Mouse (Mus musculus) adrenal gland, postnatal 4 days (tissue): Measurements from ENCODE around the gene Tex33. TPM values are rescaled to one million over a fixed set of nuclear protein-coding genes. Genes with fewer than 3 reads are reported as not detected.
A peak's percentile ranks its signal among the peaks of the same experiment; 100 is the strongest.
"Not testable (repeated sequence)": the region's sequence is repeated elsewhere in the genome, so short reads cannot be mapped to it uniquely, and the experiment has no call there.

Experiments used
- DNase-seq, 2 experiments: peaks; one replicate each; pipeline ENCODE4 v3.0.0; 2021 to 2022; ENCODE audit warnings: low spot score in 2 of 2, mixed read lengths in 2 of 2
- total RNA-seq, 2 experiments: library from RNA; stranded (reverse); gene quantifications; 2 replicates each; pipeline ENCODE4 v1.2.3; 2021

The Tex33 gene
- total RNA-seq, 2 experiments from 2014 or later: not detected

DNA sequence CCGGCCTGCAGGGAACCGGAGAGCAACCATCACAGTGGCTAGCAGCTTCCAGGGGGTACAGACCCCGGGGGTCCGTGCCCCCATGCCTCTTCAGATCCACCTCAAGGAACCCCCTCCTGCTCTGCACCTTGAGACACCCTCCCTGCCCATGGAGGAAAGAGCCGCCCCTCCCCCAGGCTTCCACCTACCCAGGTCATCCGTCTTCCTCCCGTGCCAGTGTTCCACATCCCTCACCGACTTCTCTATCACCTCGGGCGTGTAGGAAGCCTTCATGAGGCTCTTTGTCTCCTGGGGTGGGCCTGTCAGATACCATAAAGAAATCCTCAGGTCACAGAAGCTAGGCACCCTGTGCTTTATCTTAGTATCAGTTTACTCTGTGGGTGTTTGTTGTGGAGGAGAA lies 17.2 kb downstream of the Tex33 start:
- no peak for DNase-seq

- DNase-seq: no peak
Measured at GRCm38 (mm10) chr15:78377859-78378258, 17.9 kb downstream of the Tex33 start.

DNA sequence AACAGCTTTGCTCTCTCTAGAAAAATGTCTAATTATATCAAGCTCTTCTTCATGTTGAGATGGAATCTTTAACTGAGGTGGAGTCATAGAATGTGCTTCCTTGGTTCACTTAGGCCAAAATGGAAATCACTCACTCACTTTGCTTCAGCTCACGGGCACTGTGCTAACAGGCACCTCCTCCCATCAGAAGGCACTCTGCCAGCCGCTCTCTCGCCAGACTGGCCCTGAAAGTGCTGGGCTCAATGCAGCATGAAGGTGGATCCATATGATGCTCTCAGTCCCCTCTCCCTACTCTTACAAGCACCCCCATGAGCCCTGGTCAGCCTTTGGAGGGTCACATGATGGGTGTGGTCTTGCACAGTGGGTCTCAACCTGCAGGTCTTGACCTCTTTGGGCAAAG lies 21.5 kb downstream of the Tex33 start:
- no peak for DNase-seq

DNA sequence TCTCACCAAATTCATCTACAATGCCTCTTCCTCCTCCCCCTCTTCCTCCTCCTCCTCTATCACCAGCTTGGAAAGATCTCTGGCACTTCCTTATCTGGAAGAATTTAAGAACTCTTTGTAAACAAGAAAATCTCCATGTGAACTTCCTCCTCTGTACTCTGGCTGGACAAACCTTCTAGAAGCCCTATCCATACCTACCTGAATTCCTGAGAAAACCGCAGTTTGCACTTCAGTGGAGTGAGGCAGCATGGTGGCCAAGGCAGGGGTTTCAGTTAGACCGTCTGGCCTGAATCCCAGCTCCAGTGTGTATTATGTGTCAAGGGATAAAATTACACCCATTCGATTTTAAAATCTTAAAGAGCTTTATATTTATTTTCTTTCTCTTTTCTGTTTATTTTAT lies 22.9 kb downstream of the Tex33 start:
- DNase-seq: no peak

GRCm38 (mm10) chr15:78369641-78370040 lies 26.1 kb downstream of the Tex33 start:
- DNase-seq: no peak

GRCm38 (mm10) chr15:78368926-78369346 lies 26.8 kb downstream of the Tex33 start:
- peak in 1 of 2 experiments; percentile 28 for DNase-seq

GRCm38 (mm10) chr15:78367811-78368210 lies 27.9 kb downstream of the Tex33 start:
- no peak for DNase-seq

- DNase-seq: no peak
Measured at GRCm38 (mm10) chr15:78366875-78367274, 28.8 kb downstream of the Tex33 start.

- DNase-seq: no peak
Measured at GRCm38 (mm10) chr15:78365916-78366315, 29.8 kb downstream of the Tex33 start.

GRCm38 (mm10) chr15:78355548-78355947 lies 40.2 kb downstream of the Tex33 start:
- no peak for DNase-seq

DNA sequence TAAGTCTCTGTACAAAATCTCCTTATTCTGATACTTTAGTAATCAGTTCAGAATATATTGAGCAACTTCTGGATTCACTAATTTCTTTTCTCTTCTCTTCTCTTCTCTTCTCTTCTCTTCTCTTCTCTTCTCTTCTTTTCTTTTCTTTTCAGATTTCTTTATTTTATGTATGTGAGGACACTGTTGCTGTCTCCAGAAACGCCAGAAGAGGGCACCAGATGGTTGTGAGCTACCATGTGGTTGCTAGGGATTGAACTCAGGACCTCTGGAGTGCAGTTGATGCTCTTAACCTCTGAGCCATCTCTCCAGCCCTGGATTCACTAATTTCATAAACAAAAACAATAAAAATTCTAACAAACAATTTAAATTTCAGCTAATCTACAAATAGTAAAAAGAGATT lies 40.8 kb downstream of the Tex33 start:
- DNase-seq: peak in 1 of 2 experiments; percentile 21

DNA sequence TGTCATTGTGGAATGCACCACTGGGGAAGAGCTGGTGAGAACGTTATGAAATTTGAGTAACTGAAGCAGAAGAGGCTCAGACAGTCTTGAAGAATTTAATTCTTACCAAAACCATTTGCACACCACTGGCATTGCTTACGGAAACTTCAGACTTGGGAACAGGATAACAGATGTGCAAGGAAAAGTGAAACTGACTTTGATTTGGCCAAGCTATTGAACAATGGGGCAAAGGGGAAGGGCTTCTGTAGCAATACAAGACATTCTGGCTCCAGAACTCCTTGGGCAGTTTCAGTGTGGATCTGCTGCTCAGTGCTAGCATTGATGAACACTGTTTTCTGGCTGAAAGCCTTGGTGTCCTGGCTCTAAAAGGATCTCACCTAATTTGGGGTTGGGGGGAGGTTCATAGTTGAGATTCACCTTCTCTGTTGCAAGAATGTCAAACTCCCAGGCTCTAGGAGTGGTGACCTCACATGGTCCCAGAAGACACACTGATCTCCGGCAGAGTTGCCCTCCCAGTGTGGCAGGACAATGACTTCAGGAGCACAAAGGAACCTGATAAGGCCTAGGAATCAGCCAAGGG lies 44.0 kb downstream of the Tex33 start:
- DNase-seq: no peak

- DNase-seq: no peak
Measured at GRCm38 (mm10) chr15:78344567-78344966, 51.1 kb downstream of the Tex33 start.

DNA sequence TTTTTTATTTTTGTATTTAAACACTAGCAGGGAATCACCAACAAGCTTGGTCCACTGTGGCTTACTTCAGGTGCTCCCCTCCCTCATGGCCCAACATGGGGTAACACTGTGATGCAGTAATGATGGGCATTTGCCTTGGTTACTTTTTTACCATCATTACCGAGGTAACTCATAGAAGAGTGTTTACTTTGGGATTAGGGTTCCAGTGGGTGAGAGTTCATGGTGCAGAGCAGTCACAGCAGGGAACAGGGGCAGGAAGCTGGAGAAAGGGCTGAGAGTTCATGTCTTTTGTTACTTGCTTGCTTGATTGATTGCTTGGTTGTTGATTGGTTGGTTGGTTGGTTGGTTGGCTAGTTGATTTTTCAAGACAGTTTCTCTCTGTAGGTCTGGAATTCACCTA lies 52.0 kb downstream of the Tex33 start:
- DNase-seq: no peak

- not testable (repeated sequence) for DNase-seq
Measured at GRCm38 (mm10) chr15:78340919-78341318, 54.8 kb downstream of the Tex33 start.

- peak in 1 of 2 experiments; percentile 27 for DNase-seq
Measured at GRCm38 (mm10) chr15:78339627-78340423, 55.9 kb downstream of the Tex33 start.

GRCm38 (mm10) chr15:78334380-78334779 lies 61.3 kb downstream of the Tex33 start:
- no peak for DNase-seq

DNA sequence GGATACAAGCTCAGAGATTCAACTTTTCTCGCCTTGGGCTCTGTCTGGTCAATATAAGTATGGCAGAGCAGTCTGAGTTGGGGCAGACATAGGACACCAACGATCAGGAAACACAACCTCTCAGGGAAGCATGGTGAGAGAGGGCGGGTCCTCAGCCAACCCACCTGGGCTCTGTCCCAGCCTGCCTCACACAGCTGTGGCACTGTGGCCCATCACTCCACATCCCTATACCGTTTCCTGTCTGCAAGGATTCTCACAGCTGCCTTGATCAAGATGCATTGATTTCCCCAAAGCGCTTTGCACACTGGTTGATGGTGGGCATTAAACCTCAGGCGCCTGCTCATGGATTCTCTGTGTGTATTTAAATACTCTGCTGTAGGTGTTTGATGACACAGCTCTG lies 62.7 kb downstream of the Tex33 start:
- no peak for DNase-seq

DNA sequence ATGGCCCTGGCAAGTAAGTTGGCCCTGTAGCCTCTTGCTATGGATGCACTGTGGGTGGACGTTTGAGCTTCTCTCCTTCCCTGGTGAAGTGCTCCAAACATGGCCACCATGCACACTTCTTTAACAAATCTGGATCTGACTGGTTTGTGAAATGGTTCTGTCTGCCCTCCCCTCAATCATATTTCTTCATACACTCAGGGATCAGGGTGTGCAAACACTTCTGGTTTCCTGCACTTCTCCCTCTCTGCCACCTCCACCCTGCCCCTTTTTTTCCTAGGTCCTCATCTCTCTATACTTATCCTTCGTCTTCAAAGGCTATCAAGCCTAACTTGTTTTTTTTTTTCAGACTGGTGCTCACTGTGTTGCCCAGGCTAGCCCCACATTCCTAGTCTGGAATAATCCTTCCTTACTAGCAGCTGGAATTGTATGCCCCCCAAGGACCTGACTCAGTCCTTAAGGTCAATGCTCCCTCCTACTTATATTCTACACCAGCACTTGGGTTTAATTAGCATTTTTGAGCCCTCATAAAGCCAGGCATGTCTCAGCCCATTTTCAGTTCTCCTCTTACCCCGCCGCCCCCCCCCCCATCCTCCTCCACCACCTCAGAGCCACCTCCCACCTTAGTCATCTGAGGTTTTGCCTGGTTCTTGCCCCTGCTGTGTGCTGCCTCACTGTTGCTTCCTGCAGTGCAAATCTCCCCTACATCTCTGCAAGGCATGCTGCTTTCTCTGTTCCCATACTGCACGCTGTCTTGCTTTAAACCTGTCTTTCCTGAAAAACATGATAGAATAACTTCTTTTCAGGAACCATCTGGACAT lies 64.0 kb downstream of the Tex33 start:
- DNase-seq: no peak

- no peak for DNase-seq
Measured at GRCm38 (mm10) chr15:78330706-78331105, 65.0 kb downstream of the Tex33 start.

DNA sequence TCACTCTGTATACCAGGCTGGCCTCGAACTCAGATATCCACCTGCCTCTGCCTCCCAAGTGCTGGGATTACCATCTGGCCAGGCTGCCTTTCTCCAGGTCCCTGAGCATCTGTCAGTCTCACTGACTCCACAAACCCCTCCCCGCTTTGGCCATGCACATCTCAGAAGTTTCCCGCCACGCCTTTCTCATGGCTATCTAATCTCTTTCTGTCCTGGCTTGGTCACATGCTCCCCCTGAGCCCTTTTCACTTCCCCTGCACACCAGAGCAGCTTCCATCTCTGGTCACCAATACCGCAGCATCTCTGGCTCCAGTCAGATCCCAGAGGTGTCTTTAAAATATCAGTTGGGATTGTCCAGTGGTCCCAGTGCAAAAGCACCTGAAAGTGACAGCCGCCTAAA lies 65.7 kb downstream of the Tex33 start:
- not testable (repeated sequence) for DNase-seq

- DNase-seq: no peak
Measured at GRCm38 (mm10) chr15:78328520-78329097, 67.1 kb downstream of the Tex33 start.
